Mouse (Mus musculus): ENCODE data around the gene 4930451I11Rik.
A peak's percentile ranks its signal among the peaks of the same experiment; 100 is the strongest.

Gene 4930451I11Rik

DNA sequence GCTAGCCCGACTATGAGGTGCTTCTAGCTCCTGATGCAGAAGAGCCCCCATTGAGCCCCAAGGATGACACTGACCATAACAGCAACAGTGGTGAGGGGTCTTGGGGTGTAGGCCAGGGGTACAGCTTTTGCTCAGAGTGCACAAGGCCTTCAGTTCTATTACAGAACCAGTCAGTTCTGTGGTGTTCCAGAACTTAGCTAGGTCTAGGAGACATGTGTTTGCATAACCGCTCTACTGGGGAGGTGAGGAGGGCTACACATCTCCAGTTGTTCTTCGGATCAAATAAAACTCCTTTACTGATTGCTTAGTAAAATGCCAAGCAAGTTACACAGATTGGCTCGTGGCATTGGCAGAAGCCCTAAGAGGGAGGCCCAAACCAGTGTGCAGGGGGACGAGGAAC, at the start of gene 4930451I11Rik:
TSS of gene 4930451I11Rik (minus strand) at position 101 of the 400 bp plus-strand sequence.
- no peak for DNase-seq

DNA sequence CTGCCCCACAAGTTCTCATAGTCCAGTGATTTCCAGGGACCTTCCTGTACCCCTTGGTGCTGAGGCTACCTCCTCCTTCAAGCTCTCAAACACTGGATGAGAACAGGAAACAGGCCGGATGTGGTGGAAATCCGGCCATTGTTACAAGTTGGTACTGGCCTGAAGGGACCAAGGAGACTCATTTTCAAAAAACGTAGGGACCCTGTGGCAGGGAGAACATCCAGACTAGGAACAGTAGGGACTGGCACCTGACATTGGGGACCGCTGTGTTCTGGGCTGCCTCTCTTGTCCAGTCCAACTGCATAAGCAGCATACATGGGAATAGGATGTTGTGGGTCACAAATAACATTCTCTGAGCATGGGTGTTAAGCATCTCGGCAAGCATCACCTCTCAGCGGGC, 49.6 kb upstream of the 4930451I11Rik start:
- no peak for DNase-seq

DNA sequence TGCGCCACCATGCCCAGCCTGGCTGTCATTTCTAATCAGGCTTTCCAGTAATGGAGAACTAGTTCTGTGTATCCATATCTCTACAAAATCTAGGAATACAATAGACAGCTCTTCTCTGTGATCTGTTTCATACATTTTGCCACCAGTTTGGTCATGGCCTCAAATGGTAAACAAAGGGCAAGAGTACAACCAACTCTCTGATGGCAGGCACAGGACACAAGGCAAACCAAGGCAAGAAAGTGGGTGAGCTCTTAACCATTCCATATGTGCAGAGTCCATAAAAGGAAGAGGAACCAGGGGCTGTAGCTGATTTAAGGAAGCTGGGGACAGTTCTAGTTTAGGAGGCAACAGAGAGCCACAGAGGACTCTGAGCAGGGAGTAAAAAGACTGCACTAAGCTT, 45.8 kb upstream of the 4930451I11Rik start:
- no peak for DNase-seq

DNA sequence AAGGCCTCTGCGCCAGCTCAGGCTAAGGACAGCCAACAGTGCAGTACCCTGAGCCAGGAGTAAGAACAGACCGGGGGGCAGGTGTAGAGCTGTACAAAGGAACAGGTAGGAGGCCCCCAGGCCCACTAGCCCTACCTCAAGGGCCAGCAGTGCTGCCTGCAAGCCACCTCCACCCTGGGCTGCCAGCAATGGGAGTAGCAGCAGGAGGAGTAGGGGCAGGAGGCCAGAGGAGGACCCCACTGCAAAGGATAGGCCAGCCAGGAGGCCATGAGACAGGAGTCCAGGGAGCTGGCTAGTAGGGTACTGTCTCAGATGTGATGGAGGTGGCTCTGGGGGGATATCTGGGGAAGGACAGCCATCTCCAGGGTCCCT, 39.1 kb upstream of the 4930451I11Rik start:
- no peak for DNase-seq

DNA sequence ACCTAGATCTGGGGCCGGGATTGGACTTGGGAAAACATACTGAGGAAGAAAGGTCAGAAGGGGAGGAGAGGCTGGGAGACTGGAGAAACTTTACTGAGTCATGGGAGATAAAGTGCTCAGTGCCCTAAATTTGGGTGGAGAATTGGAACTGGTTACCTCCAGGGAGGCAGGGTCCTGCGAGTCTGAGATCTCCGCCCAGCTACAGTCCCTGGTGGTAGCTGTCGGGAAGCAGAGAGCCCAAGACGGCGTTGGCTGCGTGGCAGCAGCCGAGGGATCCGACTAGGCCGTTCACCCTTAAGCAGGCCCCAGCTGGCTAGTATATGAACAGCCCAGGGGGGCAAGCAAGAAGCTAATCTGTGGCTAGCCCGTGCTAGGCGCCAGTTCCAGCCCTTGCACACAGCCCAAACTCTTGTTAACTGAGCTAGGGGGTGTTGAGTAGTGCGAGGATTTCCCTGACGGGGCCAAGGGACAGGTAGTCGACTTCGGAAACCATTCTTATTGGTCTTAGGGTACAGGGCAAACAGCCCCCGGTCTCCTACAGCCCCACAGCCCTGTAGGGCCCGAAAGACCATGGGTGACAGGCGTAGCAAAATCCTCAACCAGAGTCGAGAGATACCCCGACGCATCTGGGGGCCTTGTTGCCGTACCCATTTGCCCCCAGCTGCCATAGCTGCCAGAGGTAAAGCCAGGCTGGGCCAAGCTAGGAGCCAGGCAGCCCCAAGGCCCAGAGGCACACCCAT, 38.5 kb upstream of the 4930451I11Rik start:
- DNase-seq, result no peak

DNA sequence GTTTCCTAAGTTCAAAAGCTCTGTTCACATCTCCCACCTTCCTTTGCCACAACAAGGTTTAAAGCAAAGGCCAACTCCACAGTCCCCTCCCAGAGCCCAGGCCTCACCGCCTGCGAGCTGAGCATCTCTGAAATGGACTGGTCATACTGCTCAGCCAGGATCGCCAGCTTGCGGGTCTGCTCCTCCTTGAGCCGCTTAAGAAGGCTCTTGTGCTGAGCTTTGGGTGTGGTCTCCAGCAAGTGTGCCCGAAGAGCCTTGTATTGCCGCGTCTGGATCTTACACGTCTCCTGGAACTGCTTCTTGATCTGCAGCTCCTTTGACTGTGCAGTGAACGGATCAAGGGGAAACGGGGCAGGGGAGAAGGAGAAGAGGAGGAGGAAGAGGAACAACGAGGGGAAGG, 36.6 kb upstream of the 4930451I11Rik start:
- DNase-seq, result no peak

DNA sequence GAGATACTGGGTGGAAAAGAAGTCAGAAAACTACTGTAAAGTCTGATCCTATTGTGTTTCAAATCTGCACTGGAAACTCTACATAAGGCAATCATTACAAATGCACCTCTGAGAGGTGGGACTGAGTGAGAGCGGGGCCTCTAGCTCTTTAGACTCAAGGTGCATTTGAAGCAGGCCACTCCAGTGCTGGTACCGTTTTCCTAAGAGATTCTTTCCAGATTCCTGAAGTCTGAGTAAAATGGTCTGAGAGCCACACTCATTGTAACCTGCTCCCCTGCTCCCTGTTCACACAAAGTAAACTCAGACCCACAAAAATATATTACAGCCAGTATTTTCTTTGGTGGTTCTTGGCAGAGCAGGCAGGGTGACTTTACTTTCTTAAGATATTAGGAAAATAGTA, 36.1 kb upstream of the 4930451I11Rik start:
- no peak for DNase-seq

DNA sequence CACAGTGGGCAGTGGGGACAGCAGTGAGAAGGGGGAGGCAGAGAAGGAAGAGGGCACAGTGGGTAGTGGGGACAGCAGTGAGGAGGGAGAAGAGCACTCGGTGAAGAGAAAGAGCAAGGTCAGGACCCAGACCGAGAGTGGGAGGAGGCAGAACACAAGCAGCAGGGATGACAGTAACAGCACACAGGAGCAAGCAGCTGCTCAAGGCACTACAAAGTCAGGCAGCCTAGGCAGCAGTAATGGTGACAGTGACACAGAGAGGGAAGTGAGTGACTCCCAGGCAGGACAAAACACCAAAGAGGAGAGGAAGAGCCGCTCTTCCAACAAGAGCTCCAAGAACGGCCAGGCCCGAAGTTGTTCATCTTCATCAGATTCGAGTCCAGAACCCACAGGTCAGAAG, 32.4 kb upstream of the 4930451I11Rik start:
- no peak for DNase-seq

DNA sequence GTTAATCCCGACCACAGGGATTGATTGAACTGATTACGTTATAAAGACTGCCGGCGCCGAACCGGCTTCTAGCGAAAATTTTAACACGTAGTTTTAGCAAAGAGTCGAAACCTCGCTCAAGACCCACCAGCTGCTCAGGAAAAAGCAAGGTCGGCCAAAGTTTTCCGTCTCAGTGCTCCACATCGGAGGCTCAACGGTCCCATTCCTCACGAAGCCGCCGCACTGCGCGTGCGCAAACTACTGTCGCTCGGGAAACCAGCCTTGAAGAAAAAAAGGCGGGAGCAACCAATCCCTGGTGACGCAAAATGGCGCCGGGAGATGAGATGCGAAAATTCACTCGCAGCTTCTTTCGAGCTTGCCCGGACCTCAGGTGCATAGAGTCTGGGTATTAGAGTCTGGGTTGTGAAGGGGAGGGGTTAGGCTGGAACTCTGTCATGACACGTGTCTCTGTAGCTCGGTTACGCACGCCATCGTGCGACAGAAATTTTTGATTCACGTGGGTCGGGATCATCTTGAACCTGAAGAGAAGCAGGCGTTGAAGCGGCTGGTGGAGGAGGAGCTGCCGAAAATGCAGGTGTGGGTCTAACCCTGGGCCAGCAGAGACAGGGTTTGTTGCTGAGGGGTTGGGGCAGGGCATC, 30.8 kb upstream of the 4930451I11Rik start, which contains the start of gene Ino80e:
TSS of gene Ino80e (minus strand) at position 231 of the 638 bp plus-strand sequence.
- peak; percentile 99 for DNase-seq

DNA sequence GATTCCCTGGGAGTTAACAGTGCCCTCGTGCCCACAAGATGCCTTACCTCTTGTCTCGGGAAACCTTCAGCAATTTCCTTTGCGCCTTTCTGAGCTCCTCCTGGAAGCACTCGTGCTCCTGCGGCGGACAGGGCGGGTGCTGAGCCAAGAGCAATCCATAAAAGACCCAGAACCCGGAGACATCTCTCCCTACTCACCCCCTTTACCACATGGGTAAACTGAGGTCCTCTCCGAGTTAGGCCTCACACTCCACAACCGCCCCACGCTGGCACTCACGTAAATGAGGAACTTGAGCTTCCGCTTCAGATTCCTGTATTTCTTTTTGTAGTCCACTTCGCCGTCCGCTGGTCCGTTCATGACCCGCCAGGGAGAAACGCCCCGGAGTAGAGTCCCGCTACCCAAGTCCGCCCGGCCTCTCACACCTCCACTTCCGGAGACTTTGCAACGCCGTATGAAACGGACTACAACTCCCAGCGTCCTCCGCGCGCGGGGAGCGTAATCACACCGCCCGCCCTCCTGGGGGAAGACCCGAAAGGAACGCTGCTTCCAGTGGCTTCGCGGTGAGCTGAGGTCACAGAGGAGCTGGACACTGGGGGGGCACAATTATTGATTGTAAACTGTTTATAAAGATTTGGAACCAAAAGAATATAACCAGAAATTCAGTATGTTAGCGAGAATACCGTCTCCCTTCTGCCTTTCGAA, 30.1 kb upstream of the 4930451I11Rik start, which contains the start of gene Hirip3:
TSS of gene Hirip3 (plus strand) at position 544 of the 702 bp plus-strand sequence.
- peak; percentile 99 for DNase-seq

DNA sequence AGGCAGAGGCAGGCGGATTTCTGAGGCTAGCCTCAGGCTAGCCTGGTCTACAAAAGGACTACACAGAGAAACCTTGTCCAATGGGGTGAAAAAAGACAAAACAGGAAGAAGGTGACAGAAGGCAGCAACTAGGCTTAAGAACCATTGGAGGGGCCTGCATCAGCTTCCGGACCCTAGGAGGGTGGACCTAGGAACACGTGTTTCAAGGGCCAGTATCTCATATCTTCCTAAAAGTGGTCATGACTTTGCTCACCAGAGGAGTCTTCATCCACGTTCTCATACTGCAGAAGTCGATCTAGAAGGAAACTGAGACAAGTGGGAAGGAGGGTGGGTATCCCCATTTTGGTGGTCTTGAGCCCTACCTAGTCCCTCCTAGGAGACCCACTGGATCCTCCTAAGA, 29.5 kb upstream of the 4930451I11Rik start:
- DNase-seq, result no peak

DNA sequence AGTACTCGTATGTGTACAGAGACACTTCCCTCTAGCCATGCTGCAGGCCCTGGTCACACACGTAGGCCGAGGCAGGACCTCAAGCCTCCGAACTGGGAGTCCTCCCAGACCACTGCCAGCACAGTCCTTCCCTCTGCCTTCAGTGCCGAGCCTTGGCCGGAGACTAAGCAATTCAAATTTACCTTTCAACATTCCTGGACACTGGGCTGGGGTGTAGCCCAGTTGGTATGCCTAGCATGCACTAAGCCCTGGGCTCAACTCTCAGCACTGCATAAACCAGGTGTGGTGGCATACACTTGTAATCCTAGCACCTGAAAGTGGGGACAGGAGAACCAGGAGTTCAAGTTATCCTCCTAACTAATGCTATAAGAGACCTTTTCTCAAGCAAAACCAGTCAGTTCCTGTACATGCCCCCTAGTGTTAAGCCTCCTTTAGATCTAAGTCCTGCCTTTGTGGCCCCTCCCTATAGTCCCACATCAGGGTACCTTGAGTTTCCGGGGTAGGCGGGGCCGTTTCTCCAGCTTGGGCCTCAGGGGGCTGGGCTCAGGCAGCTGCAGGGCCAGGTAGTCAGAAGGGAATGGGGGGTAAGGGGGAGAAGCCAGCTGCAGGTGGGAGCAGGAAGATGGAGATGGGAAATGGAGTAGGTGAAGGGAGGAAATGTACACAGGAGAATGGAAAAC, 25.4 kb upstream of the 4930451I11Rik start:
- no peak for DNase-seq

DNA sequence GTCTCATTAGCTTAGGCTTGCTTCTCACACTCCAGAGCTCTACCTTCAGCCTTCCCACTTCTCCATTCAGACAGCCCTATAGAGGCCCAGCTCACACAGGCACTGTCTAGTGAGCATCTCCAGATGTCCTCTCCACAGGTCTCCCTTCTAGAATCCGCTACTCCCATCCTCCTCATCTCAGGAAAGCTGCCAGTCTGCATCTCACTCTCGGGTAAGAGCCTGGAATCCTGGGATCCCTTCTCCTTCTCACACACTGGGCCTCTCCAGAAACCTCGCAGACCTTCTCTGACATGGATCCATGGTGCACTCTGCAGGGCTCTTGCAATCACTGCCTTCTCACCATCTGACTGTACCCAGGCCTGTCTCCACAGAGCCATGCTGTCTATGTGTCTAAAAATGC, 24.2 kb upstream of the 4930451I11Rik start:
- no peak for DNase-seq

DNA sequence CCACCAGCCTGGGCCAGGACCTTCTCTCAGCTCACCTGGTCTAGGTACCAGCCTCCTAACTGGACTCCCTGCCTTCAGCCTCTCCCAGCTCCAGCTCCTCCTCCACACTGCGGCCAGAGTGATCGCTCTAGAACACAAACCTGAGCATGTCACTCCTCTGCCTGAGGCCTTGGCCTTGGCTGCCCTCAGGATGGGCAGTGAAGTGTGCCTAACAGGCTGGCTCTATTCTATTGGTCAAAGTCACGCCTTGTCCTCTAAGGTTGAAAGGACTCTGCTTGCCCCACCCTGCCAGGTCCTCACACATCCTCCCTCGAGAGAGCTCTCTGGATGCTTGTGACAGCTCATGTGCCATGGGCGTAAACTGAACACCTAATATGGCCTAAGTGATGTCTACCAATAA, 22.0 kb upstream of the 4930451I11Rik start:
- no peak for DNase-seq

DNA sequence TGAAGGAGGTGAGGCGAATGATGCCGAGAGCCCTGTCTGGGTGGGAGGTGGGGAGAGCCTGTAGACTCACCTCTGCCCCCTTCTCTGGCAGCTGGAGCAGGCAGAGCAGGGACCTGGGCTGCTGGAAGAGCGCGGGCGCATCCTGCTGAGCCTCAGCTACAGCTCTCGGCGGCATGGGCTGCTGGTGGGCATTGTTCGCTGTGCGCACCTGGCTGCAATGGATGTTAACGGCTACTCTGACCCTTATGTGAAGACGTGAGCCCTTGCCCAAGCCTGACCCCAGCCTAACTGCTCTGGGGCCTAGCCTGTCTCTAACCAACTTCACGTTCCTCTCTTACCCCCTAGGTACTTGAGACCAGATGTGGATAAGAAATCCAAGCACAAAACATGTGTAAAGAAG, 19.8 kb upstream of the 4930451I11Rik start:
- DNase-seq, result no peak

DNA sequence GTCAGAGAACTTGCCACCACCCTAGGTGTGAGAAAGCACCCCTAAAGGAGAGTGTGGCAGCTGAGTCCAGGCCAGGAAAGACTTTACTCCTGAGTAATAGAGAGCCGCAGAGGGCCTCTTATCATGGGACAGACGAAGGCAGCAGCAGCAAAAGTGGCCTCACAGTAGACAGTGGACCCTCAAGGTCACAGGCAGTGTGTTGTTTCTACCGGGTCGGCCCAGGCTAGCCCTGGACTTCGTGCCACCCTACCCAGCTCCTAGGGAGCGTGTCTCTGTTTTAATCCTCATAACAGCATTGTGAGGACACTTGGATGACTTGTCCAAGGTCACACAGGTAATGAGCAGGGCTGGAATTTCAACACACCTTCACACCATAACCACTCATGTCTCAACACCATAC, 18.7 kb upstream of the 4930451I11Rik start:
- DNase-seq, result no peak

DNA sequence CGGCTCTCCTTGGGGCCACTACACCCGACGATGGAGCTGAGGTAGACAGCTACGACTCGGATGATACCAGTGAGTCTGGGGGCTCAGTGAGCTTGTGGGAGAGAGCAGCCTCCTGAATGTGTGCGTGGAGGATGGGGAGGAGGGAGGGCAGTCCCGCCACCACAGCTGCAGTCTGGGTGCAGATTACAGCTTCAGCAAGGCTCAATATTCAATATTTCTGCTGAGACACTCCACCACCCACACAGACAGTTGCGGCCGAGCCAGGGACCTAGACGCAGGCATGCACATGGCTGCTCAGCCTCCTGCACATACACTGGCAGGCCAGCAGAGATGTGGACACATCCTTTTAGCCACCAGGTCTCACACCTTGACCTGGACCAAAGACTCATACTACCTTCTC, 17.4 kb upstream of the 4930451I11Rik start:
- DNase-seq, result no peak

DNA sequence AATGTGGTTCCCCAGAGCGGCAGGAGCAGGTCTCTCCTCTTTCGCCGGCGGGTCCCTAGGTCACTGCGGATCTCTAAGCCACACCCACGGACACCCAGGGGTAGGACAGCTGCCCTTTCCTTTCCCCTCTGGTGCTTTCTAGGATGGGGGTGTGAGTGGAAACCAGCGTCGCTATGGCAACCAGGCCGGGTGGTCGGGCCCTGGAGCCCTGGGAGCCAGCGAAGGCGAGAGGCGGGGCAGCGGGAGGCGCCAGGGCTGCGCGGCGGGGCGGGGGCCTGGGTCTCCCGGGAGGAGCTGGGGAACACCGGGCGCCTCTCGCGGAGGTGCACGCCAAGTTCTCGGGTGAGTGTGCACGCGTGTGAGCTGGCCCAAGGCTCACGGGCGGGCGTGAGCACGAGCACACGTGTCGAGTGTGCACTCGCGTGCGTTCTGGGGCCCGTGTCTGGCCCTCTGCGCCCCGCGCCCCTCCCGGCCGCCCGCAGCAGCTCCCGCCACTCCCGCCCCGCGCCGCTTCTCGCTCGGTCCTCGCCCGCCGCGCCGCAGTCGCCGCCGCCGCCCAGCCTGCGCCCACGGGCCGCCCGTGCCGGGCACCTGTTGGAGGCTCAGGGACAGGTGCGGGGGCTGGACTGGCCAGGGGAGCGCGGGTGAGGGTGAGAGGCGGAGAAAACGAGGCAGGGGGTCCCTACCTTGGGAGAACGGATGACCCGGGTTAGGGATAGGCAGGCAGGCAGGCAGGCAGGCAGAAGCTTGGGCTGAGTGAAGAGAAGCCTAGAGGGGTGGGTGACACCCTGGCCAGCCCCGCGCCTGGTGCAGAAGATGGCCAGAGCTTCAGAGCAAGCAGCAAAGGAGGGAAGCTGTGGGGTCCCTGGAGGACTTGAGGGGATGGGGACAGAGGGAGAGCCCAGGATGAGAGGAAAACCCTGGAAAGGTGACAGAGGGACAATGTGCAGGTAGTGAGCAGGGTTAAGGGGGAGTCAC, 16.3 kb upstream of the 4930451I11Rik start:
- DNase-seq, result peak; percentile 81

DNA sequence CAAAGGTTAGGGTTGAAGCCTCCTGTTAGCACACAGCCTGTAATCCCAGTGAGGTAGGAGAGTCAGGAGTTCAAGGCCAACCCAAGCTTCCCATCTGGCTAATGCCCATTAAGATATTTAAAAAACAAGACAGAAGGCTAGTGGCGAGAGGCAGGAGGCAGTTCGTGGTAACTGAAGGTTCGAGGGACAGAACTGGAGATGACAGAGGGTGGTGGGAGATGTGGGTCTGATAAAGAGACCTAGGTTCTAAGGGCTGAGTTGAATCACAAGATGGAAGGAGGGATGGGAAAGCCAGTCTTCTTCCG, 15.6 kb upstream of the 4930451I11Rik start, which contains the start of gene Doc2a:
TSS of gene Doc2a (plus strand) at position 301 of the 305 bp plus-strand sequence.
- DNase-seq, result no peak

DNA sequence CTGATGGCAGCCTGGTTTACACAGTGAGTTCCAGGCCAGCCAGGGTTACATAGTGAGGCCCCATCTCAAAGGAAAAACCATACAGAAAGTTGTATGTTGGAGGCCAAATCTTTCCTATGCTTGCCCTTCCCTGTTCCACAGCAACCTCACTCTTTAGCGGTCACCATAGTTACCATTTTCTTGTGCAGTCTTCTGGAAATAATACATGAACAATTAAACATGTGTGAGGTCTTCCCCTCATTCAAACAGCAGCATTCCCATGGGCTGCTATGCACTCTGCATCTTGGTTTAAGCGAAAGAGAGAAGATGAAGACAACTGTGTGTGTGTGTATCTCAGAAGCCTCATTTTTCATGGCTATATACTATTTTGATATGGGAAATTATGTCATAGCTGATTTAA, 14.1 kb upstream of the 4930451I11Rik start:
- DNase-seq, result no peak

DNA sequence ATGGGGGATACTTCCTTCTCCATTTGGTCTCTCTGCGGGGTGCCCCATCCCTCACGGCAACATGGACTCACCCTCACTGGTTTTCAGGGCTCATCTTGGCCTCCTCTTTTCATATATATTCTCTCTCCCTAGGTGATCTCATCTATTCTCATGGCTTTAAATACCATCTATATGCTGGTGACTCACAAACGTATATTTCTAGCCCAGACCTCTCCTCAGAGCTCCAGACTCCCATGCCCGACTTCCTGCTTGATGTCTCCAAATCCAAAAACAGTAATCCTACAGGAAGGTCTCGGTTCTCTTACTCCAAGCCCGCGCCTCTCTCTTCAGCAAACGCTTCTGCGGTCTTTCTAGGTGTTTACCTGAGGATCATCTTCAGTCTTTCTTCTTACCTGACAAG, 11.8 kb upstream of the 4930451I11Rik start:
- DNase-seq, result no peak

DNA sequence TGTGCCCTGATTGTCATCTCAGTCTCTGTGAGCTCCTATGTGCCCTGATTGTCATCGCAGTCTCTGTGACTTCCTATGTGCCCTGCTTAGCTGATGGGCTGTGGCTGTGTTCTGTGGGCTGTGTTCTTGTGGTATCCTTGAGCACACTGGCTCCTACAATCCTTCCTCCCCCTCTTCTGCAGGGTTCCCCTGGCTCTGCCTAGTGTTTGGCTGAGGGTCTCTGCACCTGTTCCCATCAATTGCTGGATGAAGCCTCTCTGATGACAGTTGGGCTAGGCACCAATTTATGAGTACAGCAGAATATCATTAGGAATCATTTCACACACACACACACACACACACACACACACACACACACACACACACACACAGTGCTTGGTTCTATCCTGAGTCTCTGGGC, 1.9 kb upstream of the 4930451I11Rik start:
- DNase-seq, result no peak
